Mouse (Mus musculus) brain, embryonic 14.5 days (tissue): Measurements from ENCODE around the gene Mum1.

Experiments used
- CTCF ChIP-seq: fragments of 200-500 bp; IDR thresholded peaks from 2 replicates; pipeline ENCODE4 v1.5.1; 2012; ENCODE audit warnings: inconsistent platforms, mild to moderate bottlenecking, moderate library complexity, borderline replicate concordance; ENCODE audit not compliant: insufficient read depth, insufficient read length; ENCODE audit errors: extremely low read depth
- POLR2A ChIP-seq: fragments of 200-500 bp; IDR thresholded peaks from 2 replicates; pipeline ENCODE4 v1.6.1; 2012; ENCODE audit warnings: mild to moderate bottlenecking, inconsistent platforms, borderline replicate concordance; ENCODE audit not compliant: poor library complexity, insufficient read depth, insufficient read length, severe bottlenecking; ENCODE audit errors: extremely low read depth

DNA sequence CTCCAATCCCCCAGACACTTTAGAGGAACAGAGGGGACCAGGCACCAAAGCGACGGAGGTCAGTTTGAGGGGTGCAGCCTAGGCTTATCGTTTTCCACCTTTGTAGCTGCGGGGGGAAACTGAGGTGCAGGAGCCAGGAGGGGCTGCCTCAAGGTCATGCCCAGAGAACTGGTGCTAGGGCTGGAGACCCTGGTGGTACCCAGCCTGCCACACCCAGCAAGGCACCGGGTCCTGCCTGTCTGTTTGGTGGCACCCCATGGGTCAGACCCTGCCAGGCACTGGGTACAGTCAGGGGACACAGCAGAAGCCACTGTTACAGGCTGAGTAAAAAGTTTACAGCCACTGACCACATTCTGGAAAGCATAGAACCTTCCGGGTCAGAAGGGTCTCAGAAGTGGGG, 45.9 kb upstream of the Mum1 start:
- TF ChIP-seq CTCF (no peak), POLR2A (no peak)
